Mouse (Mus musculus): ENCODE measurements around the gene Slc2a5.

- TF ChIP-seq CTCF (IDR thresholded peaks at IDR 0.05; ENCODE audit: low read depth): no peak
- no peak for TF ChIP-seq EP300 (optimal IDR thresholded peaks at IDR 0.05)
Observed at GRCm38 (mm10) chr4:150076147-150076546, 42.9 kb upstream of the Slc2a5 start.

Measured in stomach, postnatal 0 days (tissue).